Mouse (Mus musculus) left cerebral cortex, adult 11 months (tissue): ENCODE measurements around the gene Gm3233.
"Not testable (repeated sequence)": the region's sequence is repeated elsewhere in the genome, so short reads cannot be mapped to it uniquely, and the experiment has no call there.

Experiments
- DNase-seq: peaks from one replicate; pipeline ENCODE4 v3.0.0; 2022; ENCODE audit warnings: low spot score

The Gm3233 gene

DNA sequence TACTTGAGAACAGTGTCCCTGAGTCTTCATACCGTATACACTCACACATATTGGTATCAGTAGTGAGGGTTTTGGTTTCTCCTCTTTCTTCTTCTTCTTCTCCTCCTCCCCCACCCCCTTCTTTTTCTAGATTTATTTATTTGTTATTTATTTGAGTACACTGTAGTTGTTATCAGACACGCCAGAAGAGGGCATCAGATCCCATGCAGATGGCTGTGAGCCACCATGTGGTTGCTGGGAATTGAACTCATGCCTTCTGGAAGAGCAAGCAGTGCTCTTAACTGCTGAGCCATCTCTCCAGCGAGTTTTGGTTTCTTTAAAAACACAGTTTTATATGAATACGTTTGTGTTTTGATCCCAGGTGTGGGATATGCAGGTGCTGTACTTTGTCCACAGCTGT is 31.2 kb downstream of the Gm3233 start:
- no peak for DNase-seq

DNA sequence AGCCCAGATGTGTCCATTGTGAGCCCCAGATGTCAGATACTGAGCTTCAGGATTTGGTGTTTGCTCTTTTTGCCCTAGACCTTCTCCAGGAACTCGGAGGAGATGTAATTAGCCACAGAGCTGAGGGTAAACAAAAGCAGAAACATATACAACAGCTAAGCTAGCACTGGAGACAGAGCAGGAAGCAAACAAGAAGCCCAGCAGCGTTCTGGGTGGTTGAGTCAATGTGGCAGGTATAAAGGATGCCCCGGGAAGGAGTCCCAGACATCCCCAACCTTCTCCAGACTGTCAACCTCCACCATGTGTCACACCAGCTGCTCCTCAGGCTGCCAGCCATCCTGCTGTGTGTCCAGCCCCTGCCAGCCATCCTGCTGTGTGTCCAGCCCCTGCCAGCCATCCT is 33.3 kb downstream of the Gm3233 start, which contains the start of gene Gm10100:
Gene Gm10100, plus strand, starts transcription at position 301 of the 400 bp plus-strand sequence.
- DNase-seq, result no peak

DNA sequence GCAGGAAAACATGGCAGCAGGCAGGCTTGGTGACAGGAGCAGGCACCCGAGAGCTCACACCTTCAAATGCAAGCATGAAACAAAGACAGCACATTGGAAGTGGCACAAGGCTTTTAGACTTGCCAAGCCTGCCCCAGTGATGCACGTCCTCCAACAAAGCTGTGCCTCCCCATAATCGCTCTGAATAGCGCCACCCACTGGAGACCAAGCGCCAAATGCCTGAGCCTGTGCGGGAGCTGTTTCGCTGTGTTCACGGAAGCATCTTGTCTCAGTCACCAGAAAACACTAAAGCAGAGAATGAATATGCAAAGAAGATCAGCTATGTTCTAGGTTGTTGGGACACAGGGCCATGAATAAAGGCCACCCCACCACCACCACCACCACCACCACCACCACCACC is 34.6 kb downstream of the Gm3233 start:
- DNase-seq, result no peak

DNA sequence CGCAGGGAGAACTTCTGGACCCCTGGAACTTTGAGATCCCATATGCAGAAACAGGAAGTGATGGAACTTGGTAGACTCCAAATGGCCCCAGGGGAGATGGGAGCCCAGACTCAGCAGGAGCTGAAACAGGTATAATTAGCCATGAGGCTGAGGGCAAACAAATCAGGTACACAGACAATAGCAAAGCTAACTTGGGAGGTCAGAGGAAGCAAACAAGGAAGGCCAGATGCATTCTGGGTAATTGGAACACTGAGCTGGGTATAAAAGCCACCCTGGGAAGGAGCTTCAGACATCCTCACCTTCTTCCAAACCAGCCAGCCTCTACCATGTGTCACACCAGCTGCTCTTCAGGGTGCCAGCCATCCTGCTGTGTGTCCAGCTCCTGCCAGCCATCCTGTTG is 39.2 kb downstream of the Gm3233 start, which contains the start of gene Krtap12-1:
Gene Krtap12-1, plus strand, starts transcription at position 301 of the 400 bp plus-strand sequence.
- not testable (repeated sequence) for DNase-seq

DNA sequence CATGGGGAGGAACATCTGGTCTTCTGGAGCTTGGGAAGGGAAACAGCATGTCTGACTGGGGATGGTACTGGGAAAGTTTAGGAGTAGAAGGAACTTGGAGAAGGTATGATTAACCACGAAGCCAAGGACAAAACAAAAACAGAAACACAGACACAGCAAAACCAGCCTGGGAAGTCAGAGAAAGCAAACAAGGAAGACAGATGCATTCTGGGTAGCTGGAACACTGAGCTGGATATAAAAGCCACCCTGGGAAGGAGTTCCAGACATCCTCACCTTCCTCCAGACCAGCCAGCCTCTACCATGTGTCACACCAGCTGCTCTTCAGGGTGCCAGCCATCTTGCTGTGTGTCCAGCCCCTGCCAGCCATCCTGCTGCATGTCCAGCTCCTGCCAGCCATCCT is 44.0 kb downstream of the Gm3233 start, which contains the start of gene Gm10142:
Gene Gm10142, plus strand, starts transcription at position 301 of the 400 bp plus-strand sequence.
- no peak for DNase-seq

DNA sequence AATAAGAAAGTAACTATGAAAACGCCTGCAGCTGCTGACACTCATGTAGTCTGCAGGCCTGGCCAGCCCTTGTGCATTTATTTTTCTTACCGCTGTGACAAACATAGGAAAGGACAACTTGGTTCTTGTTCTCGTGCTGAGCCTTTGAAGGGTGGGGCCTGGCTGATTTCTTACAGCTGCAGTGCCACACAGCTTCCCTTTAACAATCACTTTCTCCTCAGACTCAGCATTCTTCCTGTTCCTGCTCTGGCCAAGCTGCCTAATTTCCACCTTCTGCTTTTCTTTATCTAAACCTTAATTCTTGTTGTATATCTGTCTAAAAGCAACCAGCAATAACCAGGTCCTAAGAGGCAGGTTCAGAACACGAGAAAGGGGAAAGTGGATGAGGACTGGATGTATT is 45.7 kb downstream of the Gm3233 start:
- no peak for DNase-seq

DNA sequence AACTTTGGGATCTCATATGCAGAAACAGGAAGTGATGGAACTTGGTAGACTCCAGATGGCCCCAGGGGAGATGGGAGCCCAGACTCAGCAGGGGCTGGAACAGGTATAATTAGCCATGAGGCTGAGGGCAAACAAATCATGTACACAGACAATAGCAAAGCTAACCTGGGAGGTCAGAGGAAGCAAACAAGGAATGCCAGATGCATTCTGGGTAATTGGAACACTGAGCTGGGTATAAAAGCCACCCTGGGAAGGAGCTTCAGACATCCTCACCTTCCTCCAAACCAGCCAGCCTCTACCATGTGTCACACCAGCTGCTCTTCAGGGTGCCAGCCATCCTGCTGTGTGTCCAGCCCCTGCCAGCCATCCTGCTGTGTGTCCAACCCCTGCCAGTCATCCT is 48.3 kb downstream of the Gm3233 start, which contains the start of gene Gm10024:
Gene Gm10024, plus strand, starts transcription at position 301 of the 400 bp plus-strand sequence.
- DNase-seq, result not testable (repeated sequence)

DNA sequence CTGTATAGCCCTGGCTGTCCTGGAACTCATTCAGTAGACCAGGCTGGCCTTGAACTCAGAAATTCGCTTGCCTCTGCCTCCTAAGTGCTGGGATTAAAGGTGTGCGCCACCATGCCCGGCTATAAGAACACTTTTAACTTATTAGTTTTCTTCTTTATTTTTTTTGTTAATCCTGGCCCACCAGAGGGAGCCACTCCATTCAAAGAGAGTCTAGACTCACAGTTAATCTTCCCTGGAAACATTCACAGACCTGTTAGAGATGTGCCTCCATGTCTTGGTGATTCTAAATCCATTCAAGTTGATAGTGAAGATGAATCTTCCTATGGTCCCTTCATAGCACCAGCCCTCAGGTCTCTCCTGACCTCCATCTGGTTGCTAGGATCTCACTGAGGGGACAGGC is 49.7 kb downstream of the Gm3233 start:
- no peak for DNase-seq
